8 mouse cellular contexts compared by ENCODE assay signal in genomic region chr5:123317992-123318391, GRCm38 (mm10). TPM values are rescaled to one million over a fixed set of nuclear protein-coding genes. Genes with fewer than 3 reads are reported as not detected.
DNase-seq lines count a peak whose midpoint lies in the region; ATAC-seq and TF ChIP-seq lines count a peak whose summit lies in the region.

No protein-coding gene starts in this region.

- DNase-seq in spleen, adult 2 months (ENCODE audit: low read depth in 1 of 2, low spot score in 2 of 2), result no peak
- DNase-seq in spleen, postnatal 4 days (ENCODE audit: low spot score in 2 of 2), result no peak
- peak; percentile 14 for DNase-seq in lung, postnatal 25 days (ENCODE audit: low spot score)
- no peak for DNase-seq in urinary bladder, postnatal 25 days (ENCODE audit: low spot score)
- no peak for DNase-seq in cerebellum, adult 11-12 months
- no peak for DNase-seq in gastrocnemius, postnatal 4 days (ENCODE audit: low spot score in 2 of 2)

- 0 out of 2 replicates have a peak overlapping the region, but pooled peaks have one; percentile 37 for H3K9ac ChIP-seq in embryonic facial prominence, embryonic 13.5 days
- H3K9ac ChIP-seq in intestine, embryonic 16.5 days (ENCODE audit: low read depth, low read length), result peak overlapping the region; percentile 54

- H3K36me3 ChIP-seq in spleen, adult 2 months (ENCODE audit: control insufficient read depth, insufficient read depth, low read length), result no peaks in the 10 kb centered on the region
- no peaks in the 10 kb centered on the region for H3K36me3 ChIP-seq in embryonic facial prominence, embryonic 13.5 days
- no peaks in the 10 kb centered on the region for H3K36me3 ChIP-seq in intestine, embryonic 16.5 days (ENCODE audit: control insufficient read depth, insufficient read depth, low read length)

- ATAC-seq in embryonic facial prominence, embryonic 13.5 days (ENCODE audit: insufficient number of reproducible peaks, insufficient read depth, low FRiP score, low TSS enrichment, low read depth), result no peak
- no peak for ATAC-seq in intestine, embryonic 16.5 days

- H3K27me3 ChIP-seq in spleen, adult 2 months (ENCODE audit: control insufficient read depth, insufficient read depth, low read length), result no peaks in the 10 kb centered on the region
- no peaks in the 10 kb centered on the region for H3K27me3 ChIP-seq in embryonic facial prominence, embryonic 13.5 days
- H3K27me3 ChIP-seq in intestine, embryonic 16.5 days (replicated peaks; ENCODE audit: control insufficient read depth, insufficient read depth, low read length), result no peaks in the 10 kb centered on the region

- no peak for TF ChIP-seq POLR2A in spleen, adult 2 months (IDR thresholded peaks at IDR 0.05; ENCODE audit: low read depth, low read length)

- H3K27ac ChIP-seq in spleen, adult 2 months (ENCODE audit: insufficient read depth, low read length), result no peak overlapping the region; the same call in 1 of the 2 replicates
- no peak overlapping the region; the same call in 1 of the 2 replicates for H3K27ac ChIP-seq in embryonic facial prominence, embryonic 13.5 days
- H3K27ac ChIP-seq in intestine, embryonic 16.5 days (ENCODE audit: low read length), result no peak overlapping the region

- 14% methylated on average over 6 of the region's 6 CpGs for WGBS in spleen, adult 2 months
- 17% methylated on average over 6 of the region's 6 CpGs for WGBS in embryonic facial prominence, embryonic 13.5 days
- 15% methylated on average over 6 of the region's 6 CpGs for WGBS in intestine, embryonic 16.5 days

- H3K4me2 ChIP-seq in embryonic facial prominence, embryonic 13.5 days, result peak overlapping the region; percentile 47
- peak overlapping the region; percentile 51 for H3K4me2 ChIP-seq in intestine, embryonic 16.5 days (ENCODE audit: low read depth, low read length)

- H3K4me3 ChIP-seq in spleen, adult 2 months (ENCODE audit: extremely low read depth, insufficient read depth, insufficient read length), result peak overlapping the region; percentile 53
- peak overlapping the region; percentile 32 for H3K4me3 ChIP-seq in embryonic facial prominence, embryonic 13.5 days
- peak overlapping the region; percentile 45 for H3K4me3 ChIP-seq in intestine, embryonic 16.5 days (ENCODE audit: low read length)

- H3K4me1 ChIP-seq in spleen, adult 2 months (ENCODE audit: control insufficient read depth, insufficient read depth, insufficient read length), result peaks cover 10% of the 10 kb centered on the region; the same call in 1 of the 2 replicates
- H3K4me1 ChIP-seq in embryonic facial prominence, embryonic 13.5 days, result peaks cover 26% of the 10 kb centered on the region; the same call in 1 of the 2 replicates
- H3K4me1 ChIP-seq in intestine, embryonic 16.5 days (ENCODE audit: control insufficient read depth, insufficient read depth, low read length), result peaks cover 8% of the 10 kb centered on the region

- no peak for TF ChIP-seq CTCF in spleen, adult 2 months (IDR thresholded peaks at IDR 0.05; ENCODE audit: extremely low read depth, insufficient read depth, insufficient read length, insufficient replicate concordance)

- H3K9me3 ChIP-seq in embryonic facial prominence, embryonic 13.5 days, result no peaks in the 10 kb centered on the region
- no peaks in the 10 kb centered on the region for H3K9me3 ChIP-seq in intestine, embryonic 16.5 days (ENCODE audit: control insufficient read depth, low read length)

RNA-seq across cellular contexts. Expression of gene Bcl7a, which starts 25.6 kb away (rescaled TPM):
- 12.4 and 12.8 TPM in 2 replicates for polyA plus RNA-seq in spleen, adult 2 months (2012; rRNA removed)
- polyA plus RNA-seq in embryonic facial prominence, embryonic 13.5 days (2015; fragmentation: Nextera tagmentation; extraction: Ambion mirVana), result 37.5 and 41.0 TPM in 2 replicates
- polyA plus RNA-seq in intestine, embryonic 16.5 days (2015; fragmentation: Nextera tagmentation; extraction: Ambion mirVana), result 12.8 and 13.0 TPM in 2 replicates
- 10 to 100 TPM; 33.6 to 37.5 TPM for total RNA-seq in gastrocnemius, postnatal 4 days (2021)
